Mouse (Mus musculus) neutrophil, adult 65 days (primary cell): ENCODE measurements around the gene Secisbp2. TPM values are rescaled to one million over a fixed set of nuclear protein-coding genes. Genes with fewer than 3 reads are reported as not detected.

ENCODE experiments used
- total RNA-seq: library from RNA; stranded (reverse); gene quantifications from 2 replicates; pipeline ENCODE4 v1.2.4, GENCODE M21; 2023

Secisbp2 gene
- total RNA-seq, result 26.0 and 40.9 TPM in 2 replicates

GRCm38 (mm10) chr13:51651408-51652064, at the start of gene Secisbp2:
Gene Secisbp2 (plus strand): TSS chr13:51651697.

GRCm38 (mm10) chr13:51644829-51645789, 6.4 kb upstream of the Secisbp2 start, which contains the start of gene Cks2:
Gene Cks2 (plus strand): TSS chr13:51645232.

Other genes starting within 250 kb of the Secisbp2 start
- 0.75 and 1.1 TPM in 2 replicates for gene S1pr3, start 243.1 kb upstream of the Secisbp2 start, total RNA-seq
- gene Shc3, start 82.3 kb upstream of the Secisbp2 start, total RNA-seq, result not detected in 2 replicates
- 114 and 138 TPM in 2 replicates for gene Cks2, start 6.5 kb upstream of the Secisbp2 start, total RNA-seq
- 177 and 273 TPM in 2 replicates for gene Sema4d, start 142.1 kb downstream of the Secisbp2 start, total RNA-seq
- gene Gadd45g, start 195.0 kb downstream of the Secisbp2 start, total RNA-seq, result 34.6 and 40.8 TPM in 2 replicates